Mouse (Mus musculus) midbrain, embryonic 12.5 days (tissue): ENCODE measurements around the gene Ppfia4. TPM values are rescaled to one million over a fixed set of nuclear protein-coding genes. Genes with fewer than 3 reads are reported as not detected.
A peak's percentile ranks its signal among the peaks of the same experiment; 100 is the strongest.

Source experiments
- ATAC-seq: fragments of 200-750 bp; cut with Nextera tagmentation; 2 replicates; pipeline ENCODE4 v1.8.0; 2017; ENCODE audit warnings: low read depth, moderate TSS enrichment, moderate library complexity; ENCODE audit not compliant: low FRiP score
- H3K27ac ChIP-seq: fragments of 300-500 bp; sonication (generic); replicated peaks from 2 replicates; pipeline ENCODE4 v1.5.1; 2016; ENCODE audit warnings: mild to moderate bottlenecking
- H3K27me3 ChIP-seq: fragments of 300-500 bp; sonication (generic); 2 replicates; pipeline ENCODE4 v1.6.1; 2016; ENCODE audit warnings: mild to moderate bottlenecking
- H3K36me3 ChIP-seq: fragments of 300-500 bp; sonication (generic); 2 replicates; pipeline ENCODE4 v1.6.1; 2016
- H3K4me1 ChIP-seq: fragments of 300-500 bp; sonication (generic); 2 replicates; pipeline ENCODE4 v1.6.1; 2016
- H3K4me2 ChIP-seq: fragments of 300-500 bp; sonication (generic); replicated peaks from 2 replicates; pipeline ENCODE4 v1.6.1; 2016; ENCODE audit warnings: mild to moderate bottlenecking, moderate library complexity
- H3K4me3 ChIP-seq: fragments of 300-500 bp; sonication (generic); 2 replicates; pipeline ENCODE4 v1.5.1; 2016; ENCODE audit warnings: mild to moderate bottlenecking
- H3K9ac ChIP-seq: fragments of 300-500 bp; sonication (generic); replicated peaks from 2 replicates; pipeline ENCODE4 v1.6.1; 2016; ENCODE audit warnings: mild to moderate bottlenecking, moderate library complexity
- H3K9me3 ChIP-seq: fragments of 300-500 bp; sonication (generic); 2 replicates; pipeline ENCODE4 v1.6.1; 2016; ENCODE audit warnings: mild to moderate bottlenecking
- WGBS: fragments of 180-500 bp; shearing (Covaris S2); methylation state at CpG from one replicate; pipeline ENCODE4 v1.1.7; 2016; 5-methylcytosine and 5-hydroxymethylcytosine counted together
- polyA plus RNA-seq: library from polyadenylated mRNA; unstranded; fragments of >200 nt; fragmentation: Nextera tagmentation; extraction: Ambion mirVana; gene quantifications from 2 replicates; pipeline ENCODE4 v1.2.1, GENCODE M21; 2016

Gene Ppfia4
- polyA plus RNA-seq, 1 experiment from 2014 or later, result 5.1 TPM

DNA sequence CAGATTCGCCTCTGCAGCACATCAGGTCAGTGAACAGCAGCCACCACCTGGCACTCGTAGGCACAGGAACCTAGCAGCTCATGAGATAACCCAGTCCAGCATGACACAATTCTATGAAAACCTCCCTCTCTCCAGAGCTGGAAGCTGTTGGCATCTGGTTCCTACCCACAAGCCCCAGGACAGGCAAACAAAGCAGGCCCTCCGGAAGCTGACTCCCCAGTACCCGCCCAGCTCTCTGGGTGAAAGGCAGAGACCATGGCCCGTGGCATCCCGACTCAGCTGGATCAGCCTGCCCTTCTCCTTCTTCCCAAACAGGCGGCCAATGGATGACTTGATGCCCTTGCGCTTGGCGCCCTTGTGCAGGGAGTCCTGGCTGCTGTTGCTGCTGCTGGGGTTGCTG lies 16.4 kb downstream of the Ppfia4 start:
- no peaks in the 10 kb centered on the region for H3K9me3 ChIP-seq
- H3K9ac ChIP-seq, result no peak overlapping the region
- H3K27me3 ChIP-seq, result no peaks in the 10 kb centered on the region
- no peak overlapping the region for H3K27ac ChIP-seq
- no peak overlapping the region for H3K4me2 ChIP-seq
- no peak for ATAC-seq
- 90% methylated on average over 9 of the region's 9 CpGs for WGBS
- H3K36me3 ChIP-seq, result no peaks in the 10 kb centered on the region
- H3K4me1 ChIP-seq, result peaks cover 11% of the 10 kb centered on the region
- H3K4me3 ChIP-seq, result no peak overlapping the region

DNA sequence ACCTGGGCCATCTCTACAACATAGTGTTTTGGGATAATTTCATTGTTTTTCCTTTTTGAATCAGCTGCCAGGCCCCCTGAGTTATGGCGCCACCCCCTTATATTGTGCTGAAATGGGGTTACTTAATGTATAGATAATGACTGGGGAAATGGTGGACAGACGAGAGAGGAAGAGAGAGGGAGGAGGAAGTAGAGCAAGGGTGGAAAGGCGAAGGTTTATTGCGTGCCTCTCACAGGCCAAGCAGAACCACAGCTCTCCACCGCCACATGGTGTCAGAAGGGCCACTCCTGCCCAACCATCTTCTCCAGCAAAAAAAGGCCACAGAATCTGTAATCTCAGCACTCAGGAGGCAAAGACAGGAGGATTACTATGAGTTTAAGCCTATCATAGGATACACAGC lies 17.5 kb downstream of the Ppfia4 start:
- 88% methylated on average over 5 of the region's 5 CpGs for WGBS

DNA sequence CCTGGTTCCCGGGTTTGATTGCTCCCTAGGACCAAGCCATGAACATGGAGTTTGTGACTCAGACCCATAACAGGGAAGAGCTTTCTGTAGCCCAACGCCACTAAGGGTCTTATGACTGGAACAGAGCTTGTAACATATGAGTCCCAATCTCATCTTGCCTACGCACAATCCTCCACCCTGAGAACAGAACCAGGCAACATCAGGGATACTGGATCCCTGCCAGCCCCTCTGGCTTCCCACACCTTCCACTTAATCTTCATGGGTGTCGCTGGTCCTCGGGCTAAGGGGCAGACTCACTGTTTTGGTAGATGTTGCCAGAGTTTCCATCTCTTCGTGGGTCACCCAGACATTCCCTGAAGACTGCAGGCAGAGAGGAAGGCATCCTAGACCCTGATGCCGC lies 21.0 kb downstream of the Ppfia4 start:
- Histone ChIP-seq H3K27ac (no peak overlapping the region), H3K4me2 (no peak overlapping the region), H3K27me3 (no peaks in the 10 kb centered on the region), H3K4me3 (no peak overlapping the region), H3K4me1 (peaks cover 4% of the 10 kb centered on the region), H3K9ac (no peak overlapping the region), H3K36me3 (no peaks in the 10 kb centered on the region), H3K9me3 (no peaks in the 10 kb centered on the region)
- WGBS, result 88% methylated on average over 7 of the region's 7 CpGs
- ATAC-seq, result no peak

More for the DNA sequence above, 17.5 kb downstream of the Ppfia4 start:
- no peak overlapping the region for H3K27ac ChIP-seq
- H3K9me3 ChIP-seq, result no peaks in the 10 kb centered on the region
- no peak overlapping the region for H3K4me3 ChIP-seq
- H3K4me1 ChIP-seq, result no peaks in the 10 kb centered on the region
- H3K9ac ChIP-seq, result no peak overlapping the region
- no peak for ATAC-seq
- H3K27me3 ChIP-seq, result no peaks in the 10 kb centered on the region
- H3K36me3 ChIP-seq, result no peaks in the 10 kb centered on the region
- no peak overlapping the region for H3K4me2 ChIP-seq

DNA sequence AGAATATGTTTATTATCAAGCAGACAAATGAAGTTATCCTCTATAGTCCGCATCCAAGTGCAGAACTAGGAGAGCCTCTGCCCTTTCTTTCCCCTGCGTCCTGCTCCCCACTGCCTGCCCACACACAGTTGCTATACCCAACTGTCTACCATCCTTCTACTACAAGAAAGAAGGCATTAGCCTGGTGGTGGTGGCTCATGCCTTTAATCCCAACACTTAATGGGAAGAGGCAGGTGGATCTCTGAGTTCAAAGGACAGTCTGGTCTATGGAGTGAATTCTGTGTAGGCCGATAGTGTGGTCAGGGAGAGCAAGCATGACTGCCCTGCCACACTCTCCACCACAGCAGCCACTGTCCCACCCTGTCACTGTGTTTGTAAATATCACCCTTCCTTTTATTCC lies 22.0 kb downstream of the Ppfia4 start:
- no peaks in the 10 kb centered on the region for H3K27me3 ChIP-seq
- H3K4me3 ChIP-seq, result no peak overlapping the region
- H3K9ac ChIP-seq, result no peak overlapping the region
- ATAC-seq, result no peak
- no peaks in the 10 kb centered on the region for H3K36me3 ChIP-seq
- H3K9me3 ChIP-seq, result no peaks in the 10 kb centered on the region
- H3K4me1 ChIP-seq, result peaks cover 4% of the 10 kb centered on the region
- H3K4me2 ChIP-seq, result no peak overlapping the region
- WGBS, result 90% methylated on average over 3 of the region's 3 CpGs
- no peak overlapping the region for H3K27ac ChIP-seq

DNA sequence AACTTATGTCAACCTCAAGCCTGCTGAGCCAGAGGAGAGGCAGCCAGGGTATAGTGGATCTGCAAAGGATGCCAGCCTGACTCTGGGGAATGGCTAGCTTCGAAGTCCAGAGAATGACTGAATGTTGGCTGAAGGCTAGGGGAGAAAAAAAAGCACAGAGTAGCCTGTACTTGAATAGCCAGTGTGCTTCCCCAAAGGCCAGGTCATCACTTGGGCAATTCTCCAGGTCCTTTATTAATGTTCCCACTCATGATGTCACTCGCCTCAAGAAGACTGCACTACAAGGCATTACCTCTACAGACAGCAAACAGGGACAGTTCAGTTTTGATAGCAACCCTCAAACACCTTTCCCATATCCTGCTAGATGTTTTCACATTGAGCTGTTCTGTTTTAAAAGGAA lies 22.4 kb downstream of the Ppfia4 start:
- Histone ChIP-seq H3K27ac (no peak overlapping the region), H3K9me3 (no peaks in the 10 kb centered on the region), H3K4me1 (peaks cover 4% of the 10 kb centered on the region), H3K4me3 (no peak overlapping the region), H3K27me3 (no peaks in the 10 kb centered on the region), H3K9ac (no peak overlapping the region), H3K4me2 (no peak overlapping the region), H3K36me3 (no peaks in the 10 kb centered on the region)
- 89% methylated on average over 2 of the region's 2 CpGs for WGBS
- ATAC-seq, result no peak

DNA sequence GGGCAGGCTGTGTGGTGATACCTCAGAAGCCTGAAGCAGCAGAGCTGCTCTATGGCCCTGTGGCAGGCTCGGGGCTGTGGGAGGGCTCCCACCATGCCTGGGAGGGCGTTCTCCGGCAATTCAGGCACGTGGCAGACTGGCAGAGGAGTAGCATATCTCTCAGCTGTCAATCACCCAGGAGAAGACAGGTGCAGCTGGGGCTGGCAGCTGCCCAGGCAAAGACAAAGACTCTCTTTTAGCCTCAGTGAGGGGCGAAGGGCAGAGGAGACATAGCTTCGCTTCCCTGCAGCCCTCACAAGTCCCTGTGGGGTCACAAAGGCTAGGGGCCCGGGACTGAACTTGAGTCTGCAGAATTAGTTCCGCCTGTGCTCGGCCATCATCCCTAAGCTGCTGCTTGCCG lies 25.3 kb downstream of the Ppfia4 start:
- Histone ChIP-seq H3K9me3 (no peaks in the 10 kb centered on the region), H3K27me3 (no peaks in the 10 kb centered on the region; the same call in 1 of the 2 replicates), H3K9ac (no peak overlapping the region), H3K4me1 (peaks cover 16% of the 10 kb centered on the region), H3K4me3 (no peak overlapping the region), H3K27ac (no peak overlapping the region), H3K4me2 (no peak overlapping the region), H3K36me3 (no peaks in the 10 kb centered on the region)
- WGBS, result 41% methylated on average over 10 of the region's 10 CpGs
- ATAC-seq, result peak; percentile 42; the same call in 1 of the 2 replicates

DNA sequence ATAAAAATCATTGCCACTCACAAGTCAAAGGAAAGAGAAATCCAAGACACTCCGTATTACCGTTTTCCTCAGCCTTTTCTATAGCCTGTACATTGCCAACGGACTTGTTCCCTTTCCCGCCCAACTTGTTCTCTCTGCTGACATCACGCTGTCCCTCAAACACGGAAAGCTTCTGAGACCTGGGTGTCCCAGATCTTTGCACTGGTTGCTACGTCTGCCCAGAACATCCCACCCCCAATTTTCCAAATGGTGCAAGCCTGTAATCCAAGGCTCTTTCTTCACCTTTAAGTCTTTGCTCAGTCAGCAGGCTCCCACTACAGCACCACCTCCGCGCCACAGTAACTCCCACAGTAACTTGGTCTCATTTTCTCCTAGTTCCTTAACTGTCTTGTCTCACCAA lies 27.8 kb downstream of the Ppfia4 start:
- no peak overlapping the region for H3K27ac ChIP-seq
- no peaks in the 10 kb centered on the region for H3K36me3 ChIP-seq
- no peak overlapping the region for H3K9ac ChIP-seq
- ATAC-seq, result no peak
- 93% methylated on average over 9 of the region's 9 CpGs for WGBS
- peaks cover 17% of the 10 kb centered on the region for H3K27me3 ChIP-seq
- H3K9me3 ChIP-seq, result no peaks in the 10 kb centered on the region
- no peak overlapping the region for H3K4me3 ChIP-seq
- peaks cover 18% of the 10 kb centered on the region for H3K4me1 ChIP-seq
- no peak overlapping the region for H3K4me2 ChIP-seq

DNA sequence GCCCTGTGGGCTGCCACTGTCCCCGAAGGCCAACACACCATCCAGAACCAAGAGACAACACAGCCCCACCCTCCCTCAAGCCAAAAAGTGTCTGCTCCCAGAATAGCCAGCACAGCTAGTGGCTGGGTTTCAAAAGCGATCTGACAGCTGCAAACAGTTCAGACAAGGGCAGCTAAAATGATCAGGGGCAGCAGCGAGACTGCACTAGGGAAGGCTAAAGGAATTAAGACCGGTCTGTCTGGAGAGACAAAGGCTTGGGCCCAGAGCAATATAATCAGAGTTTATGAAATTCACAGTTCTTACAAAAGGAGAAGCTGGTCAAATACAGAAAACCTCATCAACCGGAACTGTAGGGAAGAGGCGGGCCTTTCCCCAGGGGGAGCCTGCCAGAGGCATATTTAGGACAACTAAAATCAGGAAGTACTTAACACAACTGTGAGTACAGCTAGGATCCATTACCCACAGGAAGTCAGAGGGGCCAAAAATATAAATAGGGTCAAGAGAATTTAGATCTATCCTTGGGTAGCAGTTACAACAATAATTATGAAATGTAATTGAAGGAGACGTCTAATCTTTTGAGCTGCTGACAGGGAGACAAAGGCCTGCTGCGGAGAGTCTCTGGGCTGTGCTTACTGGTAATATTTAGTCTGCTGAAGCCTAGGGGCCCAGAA lies 30.0 kb downstream of the Ppfia4 start:
- H3K27ac ChIP-seq, result peak overlapping the region; percentile 74
- H3K4me2 ChIP-seq, result no peak overlapping the region
- H3K9ac ChIP-seq, result 0 out of 2 replicates have a peak overlapping the region, but pooled peaks have one; percentile 6
- peaks cover 40% of the 10 kb centered on the region for H3K27me3 ChIP-seq
- no peaks in the 10 kb centered on the region for H3K36me3 ChIP-seq
- H3K9me3 ChIP-seq, result no peaks in the 10 kb centered on the region
- peak; percentile 28; the same call in 1 of the 2 replicates for ATAC-seq
- H3K4me1 ChIP-seq, result peaks cover 29% of the 10 kb centered on the region
- whole genome bisulfite sequencing, result 16% methylated on average over 8 of the region's 8 CpGs
- H3K4me3 ChIP-seq, result no peak overlapping the region

DNA sequence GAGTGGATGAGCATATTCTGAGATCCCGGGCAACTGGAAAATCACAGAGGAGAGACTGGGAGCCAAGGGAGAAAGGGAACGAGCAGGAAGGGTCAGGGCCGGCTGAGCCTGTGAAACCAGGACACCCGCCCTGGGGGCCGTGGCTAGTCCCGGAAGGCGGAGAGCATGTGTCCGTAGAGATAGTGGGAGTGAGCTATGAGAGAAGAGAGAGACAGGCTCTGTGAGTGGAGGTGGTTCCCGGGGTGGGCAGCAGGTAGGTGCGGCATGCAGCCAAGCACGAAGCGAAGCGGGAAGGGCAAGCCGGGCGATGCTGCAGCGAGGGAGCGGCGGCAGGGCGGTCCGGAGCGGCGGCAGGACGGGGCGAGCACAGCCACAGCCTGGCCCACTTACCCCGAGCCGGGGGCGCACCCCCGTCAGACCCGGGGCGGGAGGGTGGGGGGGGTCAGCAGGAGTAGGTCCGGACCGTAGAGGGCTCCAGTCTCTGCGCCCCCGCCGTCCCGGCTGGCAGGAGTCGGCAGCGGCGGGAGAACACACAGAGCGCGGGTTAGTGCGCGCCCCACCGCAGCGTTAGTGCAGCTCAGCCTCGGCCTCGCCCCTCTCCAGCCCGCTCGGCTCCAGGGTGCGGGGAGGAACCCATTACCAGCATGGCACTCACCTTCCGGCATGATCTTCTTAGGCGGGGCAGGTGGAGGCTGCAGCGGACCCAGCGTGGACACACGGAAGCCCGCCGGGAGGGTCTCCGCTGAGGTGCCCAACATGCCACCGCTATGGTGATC lies 33.9 kb downstream of the Ppfia4 start:
- ATAC-seq, result peak; percentile 61
- H3K9ac ChIP-seq, result peak overlapping the region; percentile 68
- peak overlapping the region; percentile 97 for H3K4me2 ChIP-seq
- WGBS, result 4% methylated on average over 59 of the region's 59 CpGs
- H3K9me3 ChIP-seq, result 0 out of 2 replicates have a peak, but pooled peaks cover 2% of the 10 kb centered on the region
- H3K36me3 ChIP-seq, result no peaks in the 10 kb centered on the region
- no peak overlapping the region for H3K27ac ChIP-seq
- H3K27me3 ChIP-seq, result peaks cover 51% of the 10 kb centered on the region
- peak overlapping the region; percentile 63 for H3K4me3 ChIP-seq
- peaks cover 25% of the 10 kb centered on the region for H3K4me1 ChIP-seq

DNA sequence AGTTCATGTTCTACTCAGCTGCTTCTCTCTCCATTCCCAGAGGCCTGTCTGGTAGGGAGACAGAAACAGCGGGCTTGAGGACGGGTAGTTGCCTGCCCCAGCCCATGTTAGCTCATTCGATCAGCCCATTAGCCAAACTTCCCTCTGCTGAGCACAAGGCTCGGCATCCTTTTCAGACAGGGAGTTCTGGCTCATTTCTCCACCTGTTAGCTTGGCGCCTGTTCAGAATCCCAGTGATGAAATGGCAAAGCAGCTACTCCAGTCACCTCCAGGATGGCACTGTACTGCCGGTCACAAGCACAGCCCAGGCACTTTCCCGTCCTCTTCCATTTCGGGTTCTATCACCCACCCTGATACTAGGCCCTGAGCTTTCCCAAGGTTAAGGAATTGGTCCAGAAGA lies 35.5 kb downstream of the Ppfia4 start:
- ATAC-seq, result no peak
- peaks cover 15% of the 10 kb centered on the region for H3K4me1 ChIP-seq
- peaks cover 51% of the 10 kb centered on the region for H3K27me3 ChIP-seq
- no peak overlapping the region for H3K4me2 ChIP-seq
- no peak overlapping the region for H3K4me3 ChIP-seq
- no peaks in the 10 kb centered on the region for H3K36me3 ChIP-seq
- 0 out of 2 replicates have a peak, but pooled peaks cover 2% of the 10 kb centered on the region for H3K9me3 ChIP-seq
- no peak overlapping the region for H3K27ac ChIP-seq
- no peak overlapping the region for H3K9ac ChIP-seq
- 87% methylated on average over 8 of the region's 8 CpGs for WGBS

DNA sequence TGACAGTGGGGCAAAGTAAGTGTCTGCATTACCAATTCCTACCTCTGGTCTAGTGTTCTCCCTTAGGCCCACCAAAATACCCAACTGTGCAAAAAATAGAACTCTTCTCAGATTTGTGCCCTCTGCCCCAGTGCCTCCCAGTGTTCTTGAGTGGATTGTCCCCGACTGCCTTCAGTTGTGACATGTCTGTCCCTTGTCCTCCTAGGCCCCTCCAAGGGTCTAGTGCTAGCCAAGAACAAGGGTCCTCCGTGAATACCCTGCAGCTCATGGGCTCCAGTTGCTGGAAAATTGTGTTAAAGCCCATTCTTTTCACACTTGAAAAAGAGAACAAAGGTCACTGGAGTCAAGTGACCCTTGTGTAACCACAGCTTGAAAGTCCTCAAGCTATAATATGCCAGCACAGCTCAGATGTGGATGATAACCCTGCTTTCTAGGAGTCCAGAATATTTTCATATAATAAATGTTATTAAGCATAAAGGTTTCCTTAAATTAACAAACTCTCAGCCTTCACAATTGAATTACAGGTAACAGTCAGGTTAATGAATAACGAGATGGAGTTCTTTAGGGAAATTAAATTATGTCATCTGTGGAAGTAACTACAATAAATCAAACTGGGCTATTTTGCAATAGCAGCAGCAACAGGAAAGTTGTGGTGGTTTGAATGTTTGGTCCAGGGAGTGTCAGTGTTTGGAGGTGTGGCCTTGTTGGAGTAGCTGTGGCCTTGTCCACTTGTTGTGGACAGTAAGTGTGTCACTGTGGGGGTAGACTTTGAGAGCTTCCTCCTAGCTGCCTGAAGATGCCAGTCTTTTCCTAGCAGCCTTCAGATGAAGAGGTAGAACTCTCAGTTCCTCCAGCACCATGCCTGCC lies 38.8 kb downstream of the Ppfia4 start:
- Histone ChIP-seq H3K4me1 (peaks cover 19% of the 10 kb centered on the region), H3K27ac (no peak overlapping the region), H3K4me3 (no peak overlapping the region), H3K4me2 (no peak overlapping the region), H3K27me3 (peaks cover 24% of the 10 kb centered on the region), H3K36me3 (no peaks in the 10 kb centered on the region), H3K9ac (no peak overlapping the region), H3K9me3 (0 out of 2 replicates have a peak, but pooled peaks cover 2% of the 10 kb centered on the region)
- 61% methylated on average over 3 of the region's 3 CpGs for WGBS
- ATAC-seq, result no peak

DNA sequence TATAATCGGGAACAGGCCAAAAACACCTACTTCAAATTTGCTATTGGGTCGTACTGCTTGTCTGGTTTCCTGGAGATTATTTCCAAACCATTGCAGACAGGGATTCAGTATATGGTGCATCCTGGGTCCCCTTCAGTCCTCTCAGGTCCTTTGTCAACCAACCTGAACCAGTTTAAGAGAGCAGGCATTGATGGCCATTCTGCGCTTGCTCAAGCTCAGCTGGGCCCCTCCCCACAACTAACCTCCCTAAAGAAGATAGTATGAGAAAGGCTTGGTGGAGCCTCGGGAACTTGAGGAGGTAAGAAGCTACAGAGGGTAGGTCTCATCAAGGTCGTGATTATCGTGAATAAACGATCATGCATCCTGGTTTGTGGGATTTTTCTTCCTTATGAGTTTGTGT lies 39.5 kb downstream of the Ppfia4 start:
- no peak overlapping the region for H3K4me2 ChIP-seq
- H3K9ac ChIP-seq, result no peak overlapping the region
- H3K27me3 ChIP-seq, result peaks cover 17% of the 10 kb centered on the region
- H3K27ac ChIP-seq, result no peak overlapping the region
- H3K4me3 ChIP-seq, result no peak overlapping the region
- WGBS, result 91% methylated on average over 7 of the region's 7 CpGs
- H3K36me3 ChIP-seq, result no peaks in the 10 kb centered on the region
- H3K4me1 ChIP-seq, result peaks cover 12% of the 10 kb centered on the region
- no peak for ATAC-seq
- 0 out of 2 replicates have a peak, but pooled peaks cover 2% of the 10 kb centered on the region for H3K9me3 ChIP-seq
